Mouse (Mus musculus): ENCODE data around the gene Tgm3. TPM values are rescaled to one million over a fixed set of nuclear protein-coding genes. Genes with fewer than 3 reads are reported as not detected.

The Tgm3 gene
- not detected in 2 replicates for polyA plus RNA-seq (2016; fragmentation: Nextera tagmentation; extraction: Ambion mirVana)

GRCm38 (mm10) chr2:130012026-130012425, at the start of gene Tgm3:
Gene Tgm3 (plus strand): TSS chr2:130012349.
- Histone ChIP-seq H3K36me3 (no peaks in the 10 kb centered on the region), H3K4me3 (no peak within 1 kb of the TSS), H3K27me3 (ENCODE audit: insufficient read depth, poor library complexity, severe bottlenecking) (no peaks in the 10 kb centered on the region), H3K4me1 (replicated peaks) (no peaks in the 10 kb centered on the region), H3K9me3 (no peaks in the 10 kb centered on the region), H3K27ac (no peak within 1 kb of the TSS)
- no peak for DNase-seq (ENCODE audit: low spot score)
- 42% methylated on average over 7 of the region's 7 CpGs for WGBS

DNA sequence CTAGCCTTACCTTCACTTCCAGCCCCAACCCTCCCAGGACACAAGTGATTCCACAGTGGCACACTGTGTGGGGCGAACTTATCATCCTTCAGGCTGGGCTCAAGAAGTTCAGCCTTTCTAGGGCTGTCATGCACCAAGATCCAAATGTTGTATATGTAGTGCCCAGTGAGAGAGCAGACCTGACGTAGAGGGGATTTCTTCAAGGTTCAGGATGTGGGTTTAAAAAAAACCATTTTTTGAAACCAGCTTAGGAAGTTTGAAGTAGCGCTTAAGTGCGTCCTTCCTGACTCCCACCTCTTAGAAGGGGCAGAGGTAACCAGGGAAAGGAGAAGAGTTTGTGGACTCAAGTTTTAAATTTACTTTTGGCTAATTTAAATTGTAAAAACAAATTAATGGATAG, 31.5 kb upstream of the Tgm3 start:
- Histone ChIP-seq H3K9me3 (no peaks in the 10 kb centered on the region), H3K27ac (no peak overlapping the region), H3K27me3 (ENCODE audit: insufficient read depth, poor library complexity, severe bottlenecking) (no peaks in the 10 kb centered on the region), H3K4me1 (replicated peaks) (no peaks in the 10 kb centered on the region), H3K36me3 (no peaks in the 10 kb centered on the region), H3K4me3 (no peak overlapping the region)
- DNase-seq (ENCODE audit: low spot score) = no peak
- 90% methylated on average over 4 of the region's 4 CpGs for WGBS

- no peak overlapping the region for H3K4me3 ChIP-seq
- no peaks in the 10 kb centered on the region for H3K4me1 ChIP-seq (replicated peaks)
- 84% methylated on average over 6 of the region's 6 CpGs for WGBS
- H3K36me3 ChIP-seq = no peaks in the 10 kb centered on the region
- H3K27me3 ChIP-seq (ENCODE audit: insufficient read depth, poor library complexity, severe bottlenecking) = no peaks in the 10 kb centered on the region
- H3K27ac ChIP-seq = no peak overlapping the region
- H3K9me3 ChIP-seq = no peaks in the 10 kb centered on the region
- DNase-seq (ENCODE audit: low spot score) = no peak
These were observed 24.6 kb upstream of the Tgm3 start for GRCm38 (mm10) chr2:129987527-129988045.

DNA sequence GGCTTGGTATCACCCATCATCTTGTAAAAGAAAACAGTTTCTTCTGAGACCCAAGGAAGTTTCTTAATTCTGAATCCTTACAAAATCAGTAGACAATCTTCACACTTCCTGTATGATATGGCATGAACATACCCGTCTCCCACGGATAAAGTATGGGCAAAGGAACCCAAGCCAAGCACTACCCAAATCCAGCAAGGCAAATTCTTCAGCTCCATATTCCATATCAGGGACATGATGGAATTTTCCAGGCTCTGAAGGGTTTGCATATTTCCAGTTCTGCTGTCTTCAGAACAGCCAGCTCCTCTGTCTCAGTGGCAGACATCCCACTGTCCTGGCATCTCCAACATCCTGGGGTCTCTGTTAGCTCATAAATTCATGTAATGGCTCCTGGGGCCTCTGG, 22.5 kb upstream of the Tgm3 start:
- WGBS = 89% methylated on average over 2 of the region's 2 CpGs

GRCm38 (mm10) chr2:129994468-129994867, 17.7 kb upstream of the Tgm3 start:
- Histone ChIP-seq H3K27me3 (ENCODE audit: insufficient read depth, poor library complexity, severe bottlenecking) (no peaks in the 10 kb centered on the region), H3K36me3 (no peaks in the 10 kb centered on the region), H3K27ac (no peak overlapping the region), H3K4me3 (no peak overlapping the region), H3K4me1 (replicated peaks) (0 out of 2 replicates have a peak, but pooled peaks cover 2% of the 10 kb centered on the region), H3K9me3 (no peaks in the 10 kb centered on the region)
- WGBS = 82% methylated on average over 3 of the region's 3 CpGs
- no peak for DNase-seq (ENCODE audit: low spot score)

More for the DNA sequence above, 22.5 kb upstream of the Tgm3 start:
- DNase-seq (ENCODE audit: low spot score) = no peak
- Histone ChIP-seq H3K27ac (no peak overlapping the region), H3K27me3 (ENCODE audit: insufficient read depth, poor library complexity, severe bottlenecking) (no peaks in the 10 kb centered on the region), H3K4me1 (replicated peaks) (no peaks in the 10 kb centered on the region), H3K36me3 (no peaks in the 10 kb centered on the region), H3K4me3 (no peak overlapping the region), H3K9me3 (no peaks in the 10 kb centered on the region)

- no peak for DNase-seq (ENCODE audit: low spot score)
- Histone ChIP-seq H3K4me1 (replicated peaks) (0 out of 2 replicates have a peak, but pooled peaks cover 2% of the 10 kb centered on the region), H3K9me3 (no peaks in the 10 kb centered on the region), H3K4me3 (no peak overlapping the region), H3K27ac (no peak overlapping the region), H3K27me3 (ENCODE audit: insufficient read depth, poor library complexity, severe bottlenecking) (no peaks in the 10 kb centered on the region), H3K36me3 (no peaks in the 10 kb centered on the region)
- WGBS = 85% methylated on average over 7 of the region's 7 CpGs
These were observed 13.7 kb upstream of the Tgm3 start for GRCm38 (mm10) chr2:129998476-129998875.

GRCm38 (mm10) chr2:129999296-129999695, 12.9 kb upstream of the Tgm3 start:
- no peaks in the 10 kb centered on the region for H3K27me3 ChIP-seq (ENCODE audit: insufficient read depth, poor library complexity, severe bottlenecking)
- 85% methylated on average over 4 of the region's 4 CpGs for WGBS
- DNase-seq (ENCODE audit: low spot score) = no peak
- H3K27ac ChIP-seq = no peak overlapping the region
- H3K4me3 ChIP-seq = no peak overlapping the region
- no peaks in the 10 kb centered on the region for H3K9me3 ChIP-seq
- 0 out of 2 replicates have a peak, but pooled peaks cover 2% of the 10 kb centered on the region for H3K4me1 ChIP-seq (replicated peaks)
- no peaks in the 10 kb centered on the region for H3K36me3 ChIP-seq

DNA sequence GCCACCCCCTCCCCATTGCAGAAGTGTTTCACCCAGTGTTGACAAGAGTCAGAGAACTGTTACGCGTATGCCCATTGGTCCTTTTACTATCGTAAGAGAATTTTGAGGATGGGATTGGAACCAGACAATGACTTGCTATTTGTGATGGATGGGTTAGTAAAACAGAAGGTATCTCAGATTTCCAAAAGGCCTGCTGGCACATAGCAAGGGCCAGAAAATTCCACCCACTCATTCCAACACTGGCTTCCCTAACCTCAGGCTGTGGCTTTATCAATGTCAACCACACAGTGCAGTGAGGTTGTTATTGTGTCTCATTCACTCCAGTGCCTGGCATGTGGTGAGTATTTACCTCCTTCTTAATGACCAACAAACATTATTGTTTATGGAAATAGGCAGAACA, 11.5 kb upstream of the Tgm3 start:
- H3K27ac ChIP-seq = no peak overlapping the region
- no peak overlapping the region for H3K4me3 ChIP-seq
- DNase-seq (ENCODE audit: low spot score) = no peak
- H3K4me1 ChIP-seq (replicated peaks) = 0 out of 2 replicates have a peak, but pooled peaks cover 2% of the 10 kb centered on the region
- no peaks in the 10 kb centered on the region for H3K9me3 ChIP-seq
- H3K36me3 ChIP-seq = no peaks in the 10 kb centered on the region
- WGBS = 93% methylated on average over 3 of the region's 3 CpGs
- no peaks in the 10 kb centered on the region for H3K27me3 ChIP-seq (ENCODE audit: insufficient read depth, poor library complexity, severe bottlenecking)

DNA sequence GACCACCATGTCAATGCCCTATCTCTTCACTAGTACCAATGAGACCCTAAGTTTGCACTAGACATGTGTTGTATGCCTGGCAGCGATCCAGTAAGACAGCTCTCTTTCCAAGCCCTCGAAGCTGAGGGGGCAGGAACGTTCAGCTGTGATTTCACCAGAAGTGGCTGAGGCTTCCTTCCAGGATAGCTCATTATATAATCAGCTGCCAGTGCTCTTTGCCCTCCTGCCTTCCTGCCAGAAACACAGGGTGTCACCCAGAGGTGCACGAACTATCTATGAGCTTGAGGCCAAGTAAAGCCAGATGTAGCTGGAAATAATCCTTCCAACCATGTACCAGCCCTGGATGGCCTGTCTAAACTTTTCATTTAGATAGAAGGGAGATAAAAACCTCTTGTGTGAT, 8.1 kb upstream of the Tgm3 start:
- Histone ChIP-seq H3K36me3 (no peaks in the 10 kb centered on the region), H3K4me3 (no peak overlapping the region), H3K27ac (no peak overlapping the region), H3K9me3 (no peaks in the 10 kb centered on the region), H3K4me1 (replicated peaks) (no peaks in the 10 kb centered on the region), H3K27me3 (ENCODE audit: insufficient read depth, poor library complexity, severe bottlenecking) (no peaks in the 10 kb centered on the region)
- DNase-seq (ENCODE audit: low spot score) = no peak
- 79% methylated on average over 4 of the region's 4 CpGs for WGBS

DNA sequence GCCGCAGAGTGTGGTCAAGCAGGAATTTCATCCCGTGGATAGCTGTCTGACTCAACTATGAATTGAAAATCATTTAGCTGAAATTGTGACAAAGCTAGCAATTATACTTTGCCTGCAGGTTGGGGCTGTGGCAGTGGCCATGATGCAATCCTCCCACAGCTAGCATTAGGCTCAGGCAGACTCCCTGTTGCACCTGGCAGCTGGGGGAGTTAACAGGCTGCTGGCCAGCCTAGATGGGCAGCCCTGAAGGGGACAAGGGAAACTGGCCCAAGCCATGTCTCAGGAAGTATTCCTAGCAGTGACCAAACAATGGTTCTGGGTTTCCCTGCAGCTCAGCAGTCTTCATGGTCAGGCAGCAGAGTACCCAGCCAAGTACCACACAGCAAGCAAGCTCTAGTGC, 2.8 kb upstream of the Tgm3 start:
- Histone ChIP-seq H3K36me3 (no peaks in the 10 kb centered on the region), H3K4me3 (no peak overlapping the region), H3K27ac (no peak overlapping the region), H3K4me1 (replicated peaks) (no peaks in the 10 kb centered on the region), H3K9me3 (no peaks in the 10 kb centered on the region), H3K27me3 (ENCODE audit: insufficient read depth, poor library complexity, severe bottlenecking) (no peaks in the 10 kb centered on the region)
- 92% methylated on average over 2 of the region's 2 CpGs for WGBS
- no peak for DNase-seq (ENCODE audit: low spot score)

DNA sequence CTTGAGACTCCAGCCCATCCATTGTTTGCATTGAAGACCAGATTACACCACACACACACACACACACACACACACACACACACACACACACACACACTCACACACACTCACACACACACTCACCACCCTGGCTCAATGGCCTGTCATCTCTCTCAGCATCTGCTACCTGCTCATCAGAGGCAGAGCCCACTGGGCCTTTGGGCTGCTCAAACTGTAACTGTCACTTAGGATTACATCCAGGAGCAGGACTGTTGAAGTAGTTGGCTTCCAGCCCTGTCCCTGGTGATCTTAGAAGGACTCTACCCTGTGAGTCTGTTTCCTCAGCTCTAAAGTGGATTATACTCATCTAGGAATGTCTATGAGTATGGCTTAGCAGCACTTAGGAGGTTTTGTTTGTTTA, 1.5 kb downstream of the Tgm3 start:
- Histone ChIP-seq H3K4me1 (replicated peaks) (no peaks in the 10 kb centered on the region), H3K4me3 (no peak overlapping the region), H3K36me3 (no peaks in the 10 kb centered on the region), H3K9me3 (no peaks in the 10 kb centered on the region), H3K27ac (no peak overlapping the region), H3K27me3 (ENCODE audit: insufficient read depth, poor library complexity, severe bottlenecking) (no peaks in the 10 kb centered on the region)
- no peak for DNase-seq (ENCODE audit: low spot score)

DNA sequence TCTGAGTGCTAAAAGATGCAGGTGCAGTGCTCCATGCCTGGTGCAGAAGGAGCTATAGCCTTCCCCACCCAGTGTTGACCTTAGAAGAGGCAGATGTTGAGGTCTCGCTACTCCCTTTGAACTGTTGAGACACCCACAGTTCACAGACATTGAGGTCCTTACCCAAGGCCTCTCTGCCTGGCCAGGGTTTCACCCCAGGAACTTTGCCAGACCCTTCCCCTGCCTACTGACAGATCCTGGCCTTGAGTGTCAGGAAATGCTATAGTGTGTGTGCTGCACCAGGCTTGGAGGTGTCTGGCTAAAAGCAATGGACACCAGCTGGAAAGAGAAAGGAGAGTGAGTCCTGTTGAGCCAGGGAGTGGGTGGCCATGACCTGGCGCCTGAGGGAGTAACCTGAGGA, 3.0 kb downstream of the Tgm3 start:
- H3K27ac ChIP-seq = no peak overlapping the region
- no peak for DNase-seq (ENCODE audit: low spot score)
- 91% methylated on average over 2 of the region's 2 CpGs for WGBS
- no peaks in the 10 kb centered on the region for H3K4me1 ChIP-seq (replicated peaks)
- no peaks in the 10 kb centered on the region for H3K36me3 ChIP-seq
- no peaks in the 10 kb centered on the region for H3K27me3 ChIP-seq (ENCODE audit: insufficient read depth, poor library complexity, severe bottlenecking)
- no peaks in the 10 kb centered on the region for H3K9me3 ChIP-seq
- H3K4me3 ChIP-seq = no peak overlapping the region

DNA sequence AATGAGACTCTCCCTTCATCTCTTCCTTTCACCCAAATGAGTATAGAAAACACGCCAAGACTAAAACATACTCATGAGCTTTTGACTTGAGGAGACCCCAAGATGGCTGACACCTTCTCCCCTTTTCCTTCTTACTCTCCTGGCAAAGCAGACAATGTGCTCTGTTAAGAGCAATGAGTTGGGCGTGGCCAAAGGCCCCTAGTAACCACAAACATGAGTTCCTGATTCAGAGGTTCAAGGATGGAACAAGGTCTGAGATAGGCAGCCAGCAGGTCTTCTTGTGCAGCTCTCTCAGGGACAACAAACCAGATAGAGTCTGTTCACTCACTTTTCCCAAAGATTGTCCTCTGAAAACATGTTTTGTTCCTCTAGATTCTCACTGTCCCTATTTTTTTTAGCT, 5.9 kb downstream of the Tgm3 start:
- no peak for DNase-seq (ENCODE audit: low spot score)

DNA sequence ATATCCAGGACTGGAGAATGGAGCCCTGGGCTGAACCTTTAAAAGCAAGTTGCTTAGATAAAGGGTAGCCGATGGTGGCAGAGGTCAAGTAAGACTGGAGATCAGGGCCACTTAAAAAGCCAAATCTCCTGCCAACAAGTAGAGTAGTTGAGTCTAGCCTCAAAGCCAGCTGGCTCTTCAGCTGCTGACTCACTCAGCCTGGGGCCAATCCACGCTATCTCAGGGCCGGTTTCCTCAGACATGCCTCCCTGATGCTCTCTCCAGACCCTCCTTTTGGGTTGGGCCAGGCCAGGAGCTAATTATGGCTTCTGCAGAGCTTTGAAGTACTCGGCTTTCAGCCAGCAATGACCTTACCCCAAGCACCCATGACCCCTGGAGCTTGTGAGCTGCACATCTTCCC, 15.7 kb downstream of the Tgm3 start:
- H3K27me3 ChIP-seq (ENCODE audit: insufficient read depth, poor library complexity, severe bottlenecking) = no peaks in the 10 kb centered on the region
- H3K4me1 ChIP-seq (replicated peaks) = 0 out of 2 replicates have a peak, but pooled peaks cover 2% of the 10 kb centered on the region
- no peak overlapping the region for H3K4me3 ChIP-seq
- 82% methylated on average over 4 of the region's 4 CpGs for WGBS
- no peaks in the 10 kb centered on the region for H3K36me3 ChIP-seq
- H3K9me3 ChIP-seq = no peaks in the 10 kb centered on the region
- no peak for DNase-seq (ENCODE audit: low spot score)
- H3K27ac ChIP-seq = no peak overlapping the region

More for the DNA sequence above, 5.9 kb downstream of the Tgm3 start:
- WGBS = 81% methylated on average over 2 of the region's 2 CpGs
- Histone ChIP-seq H3K4me1 (replicated peaks) (no peaks in the 10 kb centered on the region), H3K4me3 (no peak overlapping the region), H3K27ac (no peak overlapping the region), H3K27me3 (ENCODE audit: insufficient read depth, poor library complexity, severe bottlenecking) (no peaks in the 10 kb centered on the region), H3K9me3 (no peaks in the 10 kb centered on the region), H3K36me3 (no peaks in the 10 kb centered on the region)

Measured in hindbrain, embryonic 10.5 days (tissue).